Mouse (Mus musculus): ENCODE results near the gene Hcn2. TPM values are rescaled to one million over a fixed set of nuclear protein-coding genes. Genes with fewer than 3 reads are reported as not detected.

The Hcn2 gene
- polyA plus RNA-seq, 1 experiment from 2014 or later, result 0.08 TPM

GRCm38 (mm10) chr10:79781139-79781538, 64.7 kb downstream of the Hcn2 start:
- H3K36me3 ChIP-seq, result no peaks in the 10 kb centered on the region
- peaks cover 39% of the 10 kb centered on the region for H3K27me3 ChIP-seq
- ATAC-seq (ENCODE audit: insufficient number of reproducible peaks, insufficient read depth, low FRiP score, low TSS enrichment), result no peak
- H3K27ac ChIP-seq, result no peak overlapping the region
- WGBS, result 34% methylated on average over 21 of the region's 21 CpGs
- no peaks in the 10 kb centered on the region for H3K9me3 ChIP-seq
- peaks cover 24% of the 10 kb centered on the region for H3K4me1 ChIP-seq
- H3K4me2 ChIP-seq (replicated peaks), result peak overlapping the region; percentile 73
- no peak overlapping the region for H3K9ac ChIP-seq
- H3K4me3 ChIP-seq, result peak overlapping the region; percentile 36

- Histone ChIP-seq H3K27me3 (peaks cover 39% of the 10 kb centered on the region), H3K4me2 (replicated peaks) (no peak overlapping the region), H3K27ac (no peak overlapping the region), H3K9ac (no peak overlapping the region), H3K9me3 (no peaks in the 10 kb centered on the region), H3K4me3 (no peak overlapping the region), H3K4me1 (peaks cover 24% of the 10 kb centered on the region), H3K36me3 (no peaks in the 10 kb centered on the region)
- WGBS, result 52% methylated on average over 5 of the region's 5 CpGs
- ATAC-seq (ENCODE audit: insufficient number of reproducible peaks, insufficient read depth, low FRiP score, low TSS enrichment), result no peak
These were observed 65.5 kb downstream of the Hcn2 start for GRCm38 (mm10) chr10:79781956-79782355.

- 68% methylated on average over 7 of the region's 7 CpGs for WGBS
- no peak for ATAC-seq (ENCODE audit: insufficient number of reproducible peaks, insufficient read depth, low FRiP score, low TSS enrichment)
- H3K27ac ChIP-seq, result no peak overlapping the region
- peaks cover 13% of the 10 kb centered on the region for H3K4me1 ChIP-seq
- no peak overlapping the region for H3K9ac ChIP-seq
- no peaks in the 10 kb centered on the region for H3K36me3 ChIP-seq
- peaks cover 30% of the 10 kb centered on the region for H3K27me3 ChIP-seq
- no peak overlapping the region for H3K4me2 ChIP-seq (replicated peaks)
- H3K4me3 ChIP-seq, result no peak overlapping the region
- H3K9me3 ChIP-seq, result no peaks in the 10 kb centered on the region
These were observed 66.6 kb downstream of the Hcn2 start for GRCm38 (mm10) chr10:79783050-79783449.

DNA sequence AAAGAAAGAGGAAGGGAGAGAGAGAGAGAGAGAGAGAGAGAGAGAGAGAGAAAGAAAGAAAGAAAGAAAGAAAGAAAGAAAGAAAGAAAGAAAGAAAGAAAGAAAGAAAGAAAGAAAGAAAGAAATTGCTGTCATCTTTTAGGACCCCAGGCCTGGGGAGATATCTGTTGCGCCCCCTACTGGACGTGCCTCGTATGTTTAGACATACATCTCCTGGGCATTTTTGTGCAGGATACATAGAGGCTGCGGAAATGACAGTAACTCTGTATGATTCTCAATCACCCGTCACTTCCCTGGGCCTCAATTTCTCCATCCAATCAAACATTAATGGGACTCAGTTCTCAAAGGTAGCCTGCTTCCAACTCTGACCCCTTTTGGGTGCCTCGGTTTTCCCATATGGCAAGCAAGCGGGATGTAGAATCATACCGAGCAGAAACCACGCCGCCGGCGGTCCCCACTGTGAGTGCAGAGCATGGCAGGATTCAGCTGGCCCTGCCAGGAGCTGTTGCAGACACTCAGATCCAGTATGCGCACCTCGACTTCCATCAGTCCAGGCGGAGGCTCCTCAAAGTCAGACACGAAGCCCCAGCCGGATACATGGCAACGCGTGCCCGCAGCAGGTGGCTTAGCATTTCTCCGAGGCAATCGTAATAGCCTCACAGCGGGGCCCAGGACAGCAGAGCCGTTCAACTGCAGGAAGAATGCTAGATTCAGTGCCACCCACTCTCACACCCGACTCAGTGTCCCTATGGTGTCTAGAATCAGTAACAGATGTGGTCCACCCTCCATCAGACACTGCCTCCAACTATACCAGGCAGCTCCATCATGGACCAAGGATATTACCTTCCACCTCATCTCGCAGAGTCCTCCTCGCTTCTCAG, 67.7 kb downstream of the Hcn2 start:
- Histone ChIP-seq H3K36me3 (no peaks in the 10 kb centered on the region), H3K9me3 (no peaks in the 10 kb centered on the region), H3K27ac (no peak overlapping the region), H3K4me2 (replicated peaks) (no peak overlapping the region), H3K9ac (no peak overlapping the region; the same call in 1 of the 2 replicates), H3K4me3 (no peak overlapping the region), H3K4me1 (peaks cover 12% of the 10 kb centered on the region), H3K27me3 (peaks cover 19% of the 10 kb centered on the region)
- ATAC-seq (ENCODE audit: insufficient number of reproducible peaks, insufficient read depth, low FRiP score, low TSS enrichment), result no peak
- 36% methylated on average over 27 of the region's 27 CpGs for WGBS

Other genes with a start within 250 kb of the Hcn2 start
- not detected in 2 replicates for gene Vmn2r83, start 247.9 kb upstream of the Hcn2 start, polyA plus RNA-seq (2016; fragmentation: Nextera tagmentation; extraction: Ambion mirVana)
- gene Plpp2, start 182.8 kb upstream of the Hcn2 start, polyA plus RNA-seq (2016; fragmentation: Nextera tagmentation; extraction: Ambion mirVana), result 17.0 and 18.3 TPM in 2 replicates
- 77.4 and 82.6 TPM in 2 replicates for gene Mier2, start 161.4 kb upstream of the Hcn2 start, polyA plus RNA-seq (2016; fragmentation: Nextera tagmentation; extraction: Ambion mirVana)
- gene Theg, start 129.3 kb upstream of the Hcn2 start, polyA plus RNA-seq (2016; fragmentation: Nextera tagmentation; extraction: Ambion mirVana), result not detected in 2 replicates
- 0.03 TPM in 1 of 2 replicates, not detected in the other for gene C2cd4c, start 102.6 kb upstream of the Hcn2 start, polyA plus RNA-seq (2016; fragmentation: Nextera tagmentation; extraction: Ambion mirVana)
- gene Shc2, start 78.7 kb upstream of the Hcn2 start, polyA plus RNA-seq (2016; fragmentation: Nextera tagmentation; extraction: Ambion mirVana), result 26.2 and 27.2 TPM in 2 replicates
- gene Odf3l2, start 70.9 kb upstream of the Hcn2 start, polyA plus RNA-seq (2016; fragmentation: Nextera tagmentation; extraction: Ambion mirVana), result not detected in 2 replicates
- 6.7 and 8.4 TPM in 2 replicates for gene Madcam1, start 52.1 kb upstream of the Hcn2 start, polyA plus RNA-seq (2016; fragmentation: Nextera tagmentation; extraction: Ambion mirVana)
- 66.1 and 68.6 TPM in 2 replicates for gene Tpgs1, start 47.3 kb upstream of the Hcn2 start, polyA plus RNA-seq (2016; fragmentation: Nextera tagmentation; extraction: Ambion mirVana)
- 137 and 146 TPM in 2 replicates for gene Cdc34, start 34.4 kb upstream of the Hcn2 start, polyA plus RNA-seq (2016; fragmentation: Nextera tagmentation; extraction: Ambion mirVana)
- 0.55 and 1.5 TPM in 2 replicates for gene Gzmm, start 27.6 kb upstream of the Hcn2 start, polyA plus RNA-seq (2016; fragmentation: Nextera tagmentation; extraction: Ambion mirVana)
- gene Bsg, start 12.1 kb upstream of the Hcn2 start, polyA plus RNA-seq (2016; fragmentation: Nextera tagmentation; extraction: Ambion mirVana), result 689 and 691 TPM in 2 replicates
- 49.6 and 54.0 TPM in 2 replicates for gene Polrmt, start 29.9 kb downstream of the Hcn2 start, polyA plus RNA-seq (2016; fragmentation: Nextera tagmentation; extraction: Ambion mirVana)
- gene Fgf22, start 38.4 kb downstream of the Hcn2 start, polyA plus RNA-seq (2016; fragmentation: Nextera tagmentation; extraction: Ambion mirVana), result 0.33 and 0.65 TPM in 2 replicates
- 109 and 111 TPM in 2 replicates for gene Rnf126, start 50.3 kb downstream of the Hcn2 start, polyA plus RNA-seq (2016; fragmentation: Nextera tagmentation; extraction: Ambion mirVana)
- gene Fstl3, start 60.6 kb downstream of the Hcn2 start, polyA plus RNA-seq (2016; fragmentation: Nextera tagmentation; extraction: Ambion mirVana), result 3.5 and 3.7 TPM in 2 replicates
- 0.06 TPM in 1 of 2 replicates, not detected in the other for gene Prss57, start 74.3 kb downstream of the Hcn2 start, polyA plus RNA-seq (2016; fragmentation: Nextera tagmentation; extraction: Ambion mirVana)
- gene Palm, start 76.9 kb downstream of the Hcn2 start, polyA plus RNA-seq (2016; fragmentation: Nextera tagmentation; extraction: Ambion mirVana), result 132 and 142 TPM in 2 replicates
- gene Misp, start 104.4 kb downstream of the Hcn2 start, polyA plus RNA-seq (2016; fragmentation: Nextera tagmentation; extraction: Ambion mirVana), result 2.0 and 3.1 TPM in 2 replicates
- 352 and 363 TPM in 2 replicates for gene Ptbp1, start 137.8 kb downstream of the Hcn2 start, polyA plus RNA-seq (2016; fragmentation: Nextera tagmentation; extraction: Ambion mirVana)
- gene Prtn3, start 157.8 kb downstream of the Hcn2 start, polyA plus RNA-seq (2016; fragmentation: Nextera tagmentation; extraction: Ambion mirVana), result 10.1 and 11.3 TPM in 2 replicates
- 169 and 181 TPM in 2 replicates for gene Plppr3, start 158.0 kb downstream of the Hcn2 start, polyA plus RNA-seq (2016; fragmentation: Nextera tagmentation; extraction: Ambion mirVana)
- gene Elane, start 169.6 kb downstream of the Hcn2 start, polyA plus RNA-seq (2016; fragmentation: Nextera tagmentation; extraction: Ambion mirVana), result 0.33 and 0.55 TPM in 2 replicates
- not detected in 2 replicates for gene Cfd, start 174.2 kb downstream of the Hcn2 start, polyA plus RNA-seq (2016; fragmentation: Nextera tagmentation; extraction: Ambion mirVana)
- gene Med16, start 192.3 kb downstream of the Hcn2 start, polyA plus RNA-seq (2016; fragmentation: Nextera tagmentation; extraction: Ambion mirVana), result 60.4 and 60.9 TPM in 2 replicates
- 5.0 and 18.8 TPM in 2 replicates for gene Gm26602, start 194.2 kb downstream of the Hcn2 start, polyA plus RNA-seq (2016; fragmentation: Nextera tagmentation; extraction: Ambion mirVana)
- gene Kiss1r, start 200.3 kb downstream of the Hcn2 start, polyA plus RNA-seq (2016; fragmentation: Nextera tagmentation; extraction: Ambion mirVana), result 0.85 and 1.4 TPM in 2 replicates
- gene R3hdm4, start 204.6 kb downstream of the Hcn2 start, polyA plus RNA-seq (2016; fragmentation: Nextera tagmentation; extraction: Ambion mirVana), result 159 and 166 TPM in 2 replicates
- gene Arid3a, start 210.4 kb downstream of the Hcn2 start, polyA plus RNA-seq (2016; fragmentation: Nextera tagmentation; extraction: Ambion mirVana), result 4.9 and 6.6 TPM in 2 replicates
- 118 and 120 TPM in 2 replicates for gene Wdr18, start 243.5 kb downstream of the Hcn2 start, polyA plus RNA-seq (2016; fragmentation: Nextera tagmentation; extraction: Ambion mirVana)

Data from embryonic facial prominence, embryonic 12.5 days (tissue).